Mouse (Mus musculus) liver, embryonic 14.5 days (tissue): ENCODE data around the gene Lrp5.

Experiments used
- CTCF ChIP-seq: IDR thresholded peaks from 2 replicates; pipeline ENCODE4 v1.5.1; 2016; ENCODE audit warnings: antibody characterized with exemption, low read depth, control low read depth
- EP300 ChIP-seq: IDR thresholded peaks from 2 replicates; pipeline ENCODE4 v1.6.1; 2016; ENCODE audit warnings: antibody characterized with exemption, low read depth

DNA sequence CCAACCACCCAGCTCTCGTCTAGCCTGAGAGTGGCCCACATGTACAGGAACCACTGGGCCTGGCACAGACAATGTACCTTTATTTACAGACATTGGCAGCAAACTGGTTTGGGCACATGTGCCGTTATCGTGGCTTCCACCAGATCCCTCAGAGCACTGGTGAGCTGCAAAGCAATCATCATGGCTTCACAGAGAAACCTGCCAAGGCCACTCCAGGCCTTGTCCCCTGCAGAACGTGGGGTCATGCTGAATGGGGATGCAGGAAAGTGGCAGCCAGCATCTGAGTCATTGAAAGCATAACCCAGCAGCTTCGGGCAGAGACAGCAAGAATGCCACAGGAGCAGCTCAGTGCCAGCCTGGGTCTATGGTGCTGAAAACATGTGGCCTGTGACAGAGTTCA, 92.0 kb downstream of the Lrp5 start:
- no peak for TF ChIP-seq CTCF
- no peak for TF ChIP-seq EP300
